Mouse (Mus musculus) heart, adult 10 weeks (tissue): ENCODE results near the gene Gm10718. TPM values are rescaled to one million over a fixed set of nuclear protein-coding genes. Genes with fewer than 3 reads are reported as not detected.

ENCODE experiments used
- polyA plus RNA-seq: library from polyadenylated mRNA; stranded (reverse); fragments of 350-450 nt; fragmentation: Illumina TruSeq; extraction: RNeasy Lipid Tissue Mini Kit (QIAGEN cat#74804); gene quantifications from one replicate; pipeline ENCODE4 v1.2.3, GENCODE M21; 2014; ENCODE audit warnings: low read depth, low replicate concordance

Gene Gm10718
- polyA plus RNA-seq: not detected

DNA sequence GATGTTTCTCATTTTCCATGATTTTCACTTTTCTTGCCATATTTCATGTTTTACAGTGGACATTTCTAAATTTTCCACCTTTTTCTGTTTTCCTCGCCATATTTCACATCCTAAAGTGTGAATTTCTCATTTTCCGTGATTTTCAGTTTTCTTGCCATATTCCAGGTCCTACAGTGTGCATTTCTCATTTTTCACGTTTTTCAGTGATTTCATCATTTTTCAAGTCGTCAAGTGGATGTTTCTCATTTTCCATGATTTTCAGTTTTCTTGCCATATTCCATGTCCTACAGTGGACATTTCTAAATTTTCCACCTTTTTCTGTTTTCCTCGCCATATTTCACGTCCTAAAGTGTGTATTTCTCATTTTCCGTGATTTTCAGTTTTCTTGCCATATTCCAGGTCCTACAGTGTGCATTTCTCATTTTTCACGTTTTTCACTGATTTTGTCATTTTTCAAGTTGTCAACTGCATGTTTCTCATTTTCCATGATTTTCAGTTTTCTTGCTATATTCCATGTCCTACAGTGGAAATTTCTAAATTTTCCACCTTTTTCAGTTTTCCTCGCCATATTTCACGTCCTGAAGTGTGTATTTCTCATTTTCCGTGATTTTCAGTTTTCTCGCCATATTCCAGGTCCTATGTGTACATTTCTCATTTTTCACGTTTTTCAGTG, at the start of gene Gm10718:
Gm10718 (plus strand) TSS at position 236 of the 673 bp plus-strand sequence.

DNA sequence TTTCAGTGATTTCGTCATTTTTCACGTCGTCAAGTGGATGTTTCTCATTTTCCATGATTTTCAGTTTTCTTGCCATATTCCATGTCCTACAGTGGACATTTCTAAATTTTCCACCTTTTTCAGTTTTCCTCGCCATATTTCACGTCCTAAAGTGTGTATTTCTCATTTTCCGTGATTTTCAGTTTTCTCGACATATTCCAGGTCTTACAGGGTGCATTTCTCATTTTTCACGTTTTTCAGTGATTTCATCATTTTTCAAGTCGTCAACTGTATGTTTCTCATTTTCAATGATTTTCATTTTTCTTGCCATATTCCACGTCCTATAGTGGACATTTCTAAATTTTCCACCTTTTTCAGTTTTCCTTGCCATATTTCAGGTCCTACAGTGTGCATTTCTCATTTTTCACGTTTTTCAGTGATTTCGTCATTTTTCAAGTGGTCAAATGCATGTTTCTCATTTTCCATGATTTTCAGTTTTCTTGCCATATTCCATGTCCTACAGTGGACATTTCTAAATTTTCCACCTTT, 22.8 kb upstream of the Gm10718 start, which contains the start of gene Gm10722:
Gm10722 (plus strand) TSS at position 478 of the 528 bp plus-strand sequence.

DNA sequence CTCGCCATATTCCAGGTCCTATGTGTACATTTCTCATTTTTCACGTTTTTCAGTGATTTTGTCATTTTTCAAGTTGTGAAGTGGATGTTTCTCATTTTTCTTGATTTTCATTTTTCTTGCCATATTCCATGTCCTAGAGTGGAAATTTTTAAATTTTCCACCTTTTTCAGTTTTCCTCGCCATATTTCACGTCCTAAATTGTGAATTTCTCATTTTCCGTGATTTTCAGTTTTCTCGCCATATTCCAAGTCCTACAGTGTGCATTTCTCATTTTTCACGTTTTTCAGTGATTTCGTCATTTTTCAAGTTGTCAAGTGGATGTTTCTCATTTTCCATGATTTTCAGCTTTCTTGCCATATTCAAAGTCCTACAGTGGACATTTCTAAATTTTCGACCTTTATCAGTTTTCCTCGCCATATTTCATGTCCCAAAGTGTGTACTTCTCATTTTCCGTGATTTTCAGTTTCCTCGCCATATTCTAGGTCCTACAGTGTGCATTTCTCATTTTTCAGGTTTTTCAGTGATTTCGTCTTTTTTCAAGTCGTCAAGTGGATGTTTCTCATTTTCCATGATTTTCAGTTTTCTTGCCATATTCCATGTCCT, 20.5 kb upstream of the Gm10718 start, which contains the start of gene Gm11168:
Gm11168 (plus strand) TSS at position 553 of the 603 bp plus-strand sequence.

DNA sequence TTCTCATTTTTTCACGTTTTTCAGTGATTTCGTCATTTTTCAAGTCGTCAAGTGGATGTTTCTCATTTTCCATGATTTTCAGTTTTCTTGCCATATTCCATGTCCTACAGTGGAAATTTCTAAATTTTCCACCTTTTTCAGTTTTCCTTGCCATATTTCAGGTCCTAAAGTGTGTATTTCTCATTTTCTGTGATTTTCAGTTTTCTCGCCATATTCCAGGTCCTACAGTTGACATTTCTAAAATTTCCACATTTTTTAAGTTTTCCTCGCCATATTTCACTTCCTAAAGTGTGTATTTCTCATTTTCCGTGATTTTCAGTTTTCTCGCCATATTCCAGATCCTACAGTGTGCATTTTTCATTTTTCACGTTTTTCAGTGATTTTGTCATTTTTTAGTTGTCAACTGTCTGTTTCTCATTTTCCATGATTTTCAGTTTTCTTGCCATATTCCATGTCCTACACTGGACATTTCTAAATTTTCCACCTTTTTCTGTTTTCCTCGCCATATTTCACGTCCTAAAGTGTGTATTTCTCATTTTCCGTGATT, 10.5 kb upstream of the Gm10718 start, which contains the start of gene Gm10721:
Gm10721 (plus strand) TSS at position 408 of the 547 bp plus-strand sequence.

DNA sequence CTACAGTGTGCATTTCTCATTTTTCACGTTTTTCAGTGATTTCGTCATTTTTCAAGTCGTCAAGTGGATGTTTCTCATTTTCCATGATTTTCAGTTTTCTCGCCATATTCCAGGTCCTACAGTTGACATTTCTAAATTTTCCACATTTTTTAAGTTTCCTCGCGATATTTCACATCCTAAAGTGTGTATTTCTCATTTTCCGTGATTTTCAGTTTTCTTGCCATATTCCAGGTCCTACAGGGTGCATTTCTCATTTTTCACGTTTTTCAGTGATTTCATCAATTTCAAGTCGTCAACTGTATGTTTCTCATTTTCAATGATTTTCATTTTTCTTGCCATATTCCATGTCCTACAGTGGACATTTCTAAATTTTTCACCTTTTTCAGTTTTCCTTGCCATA, 8.0 kb upstream of the Gm10718 start, which contains the start of gene Gm10720:
Gm10720 (plus strand) TSS at position 301 of the 400 bp plus-strand sequence.

DNA sequence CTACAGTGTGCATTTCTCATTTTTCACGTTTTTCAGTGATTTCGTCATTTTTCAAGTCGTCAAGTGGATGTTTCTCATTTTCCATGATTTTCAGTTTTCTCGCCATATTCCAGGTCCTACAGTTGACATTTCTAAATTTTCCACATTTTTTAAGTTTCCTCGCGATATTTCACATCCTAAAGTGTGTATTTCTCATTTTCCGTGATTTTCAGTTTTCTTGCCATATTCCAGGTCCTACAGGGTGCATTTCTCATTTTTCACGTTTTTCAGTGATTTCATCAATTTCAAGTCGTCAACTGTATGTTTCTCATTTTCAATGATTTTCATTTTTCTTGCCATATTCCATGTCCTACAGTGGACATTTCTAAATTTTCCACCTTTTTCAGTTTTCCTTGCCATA, 6.2 kb upstream of the Gm10718 start, which contains the start of gene Gm10719:
Gm10719 (plus strand) TSS at position 301 of the 400 bp plus-strand sequence.

DNA sequence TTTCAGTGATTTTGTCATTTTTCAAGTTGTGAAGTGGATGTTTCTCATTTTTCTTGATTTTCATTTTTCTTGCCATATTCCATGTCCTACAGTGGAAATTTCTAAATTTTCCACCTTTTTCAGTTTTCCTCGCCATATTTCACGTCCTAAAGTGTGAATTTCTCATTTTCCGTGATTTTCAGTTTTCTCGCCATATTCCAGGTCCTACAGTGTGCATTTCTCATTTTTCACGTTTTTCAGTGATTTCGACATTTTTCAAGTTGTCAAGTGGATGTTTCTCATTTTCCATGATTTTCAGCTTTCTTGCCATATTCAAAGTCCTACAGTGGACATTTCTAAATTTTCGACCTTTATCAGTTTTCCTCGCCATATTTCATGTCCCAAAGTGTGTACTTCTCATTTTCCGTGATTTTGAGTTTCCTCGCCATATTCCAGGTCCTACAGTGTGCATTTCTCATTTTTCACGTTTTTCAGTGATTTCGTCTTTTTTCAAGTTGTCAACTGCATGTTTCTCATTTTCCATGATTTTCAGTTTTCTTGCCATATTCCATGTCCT, 1.6 kb downstream of the Gm10718 start, which contains the start of gene Gm10717:
Gm10717 (plus strand) TSS at position 506 of the 556 bp plus-strand sequence.

DNA sequence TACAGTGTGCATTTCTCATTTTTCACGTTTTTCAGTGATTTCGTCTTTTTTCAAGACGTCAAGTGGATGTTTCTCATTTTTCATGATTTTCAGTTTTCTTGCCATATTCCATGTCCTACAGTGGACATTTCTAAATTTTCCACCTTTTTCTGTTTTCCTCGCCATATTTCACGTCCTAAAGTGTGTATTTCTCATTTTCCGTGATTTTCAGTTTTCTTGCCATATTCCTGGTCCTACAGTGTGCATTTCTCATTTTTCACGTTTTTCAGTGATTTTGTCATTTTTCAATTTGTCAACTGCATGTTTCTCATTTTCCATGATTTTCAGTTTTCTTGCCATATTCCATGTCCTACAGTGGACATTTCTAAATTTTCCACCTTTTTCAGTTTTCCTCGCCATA, 11.0 kb downstream of the Gm10718 start, which contains the start of gene Gm17535:
Gm17535 (plus strand) TSS at position 301 of the 400 bp plus-strand sequence.

DNA sequence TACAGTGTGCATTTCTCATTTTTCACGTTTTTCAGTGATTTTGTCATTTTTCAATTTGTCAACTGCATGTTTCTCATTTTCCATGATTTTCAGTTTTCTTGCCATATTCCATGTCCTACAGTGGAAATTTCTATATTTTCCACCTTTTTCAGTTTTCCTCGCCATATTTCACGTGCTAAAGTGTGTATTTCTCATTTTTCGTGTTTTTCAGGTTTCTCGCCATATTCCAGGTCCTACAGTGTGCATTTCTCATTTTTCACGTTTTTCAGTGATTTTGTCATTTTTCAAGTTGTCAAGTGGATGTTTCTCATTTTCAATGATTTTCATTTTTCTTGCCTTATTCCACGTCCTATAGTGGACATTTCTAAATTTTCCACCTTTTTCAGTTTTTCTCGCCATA, 13.2 kb downstream of the Gm10718 start, which contains the start of gene Gm10715:
Gm10715 (plus strand) TSS at position 301 of the 400 bp plus-strand sequence.

Other genes starting within 250 kb of the Gm10718 start
- gene Gm10722, start 22.6 kb upstream of the Gm10718 start, polyA plus RNA-seq: not detected
- gene Gm11168, start 20.2 kb upstream of the Gm10718 start, polyA plus RNA-seq: not detected
- gene Gm10721, start 10.4 kb upstream of the Gm10718 start, polyA plus RNA-seq: not detected
- gene Gm10720, start 7.9 kb upstream of the Gm10718 start, polyA plus RNA-seq: not detected
- not detected for gene Gm10719, start 6.1 kb upstream of the Gm10718 start, polyA plus RNA-seq
- gene Gm10717, start 1.9 kb downstream of the Gm10718 start, polyA plus RNA-seq: not detected
- gene Gm17535, start 11.1 kb downstream of the Gm10718 start, polyA plus RNA-seq: not detected
- gene Gm10715, start 13.3 kb downstream of the Gm10718 start, polyA plus RNA-seq: not detected